8 mouse cellular contexts compared by ENCODE assay signal in genomic region chr3:86919641-86920342, GRCm38 (mm10). TPM values are rescaled to one million over a fixed set of nuclear protein-coding genes. Genes with fewer than 3 reads are reported as not detected.
DNase-seq lines count a peak whose midpoint lies in the region; ATAC-seq and TF ChIP-seq lines count a peak whose summit lies in the region.

No protein-coding gene starts in this region.

- peak overlapping the region; percentile 73 for H3K4me2 ChIP-seq in forebrain, embryonic 16.5 days (ENCODE audit: low read length)
- H3K4me2 ChIP-seq in kidney, postnatal 0 days (ENCODE audit: low read length): peak overlapping the region; percentile 83

- peak overlapping the region; percentile 90 for H3K4me3 ChIP-seq in forebrain, embryonic 16.5 days (replicated peaks; ENCODE audit: low read length)
- H3K4me3 ChIP-seq in kidney, postnatal 0 days (replicated peaks; ENCODE audit: low read depth, low read length): peak overlapping the region; percentile 82
- peak overlapping the region; percentile 73 for H3K4me3 ChIP-seq in small intestine, adult 2 months (ENCODE audit: low read depth, low read length)

- H3K27ac ChIP-seq in forebrain, embryonic 16.5 days (ENCODE audit: low read length): peak overlapping the region; percentile 96
- no peak overlapping the region for H3K27ac ChIP-seq in kidney, postnatal 0 days
- no peak overlapping the region for H3K27ac ChIP-seq in small intestine, adult 2 months (ENCODE audit: insufficient read depth, low read depth, low read length)

- no peaks in the 10 kb centered on the region for H3K9me3 ChIP-seq in forebrain, embryonic 16.5 days (ENCODE audit: control insufficient read depth, low read length)
- H3K9me3 ChIP-seq in kidney, postnatal 0 days (replicated peaks; ENCODE audit: low read length): no peaks in the 10 kb centered on the region

- peak overlapping the region; percentile 96 for H3K9ac ChIP-seq in forebrain, embryonic 16.5 days (replicated peaks; ENCODE audit: low read depth, low read length)
- H3K9ac ChIP-seq in kidney, postnatal 0 days (ENCODE audit: low read depth, low read length): peak overlapping the region; percentile 76

- peak; percentile 4 for DNase-seq in spleen, adult 12 weeks (ENCODE audit: low spot score)
- no peak for DNase-seq in spleen, postnatal 14 days (ENCODE audit: low spot score in 2 of 2)
- peak; percentile 50 to 77 for DNase-seq in cerebellum, adult 18-20 months
- DNase-seq in kidney, postnatal 0 days (ENCODE audit: low spot score): peak; percentile 33

- TF ChIP-seq POLR2A in small intestine, adult 2 months (IDR thresholded peaks at IDR 0.05; ENCODE audit: low read depth, low read length): no peak

- TF ChIP-seq CTCF in kidney, postnatal 0 days (IDR thresholded peaks at IDR 0.05; ENCODE audit: low read depth): no peak
- TF ChIP-seq CTCF in small intestine, adult 2 months (IDR thresholded peaks at IDR 0.05; ENCODE audit: extremely low read depth, insufficient read length, insufficient replicate concordance, low read depth, low read length): no peak

- peaks cover 35% of the 10 kb centered on the region for H3K4me1 ChIP-seq in forebrain, embryonic 16.5 days (replicated peaks; ENCODE audit: control insufficient read depth, insufficient read depth, low read length)
- peaks cover 5% of the 10 kb centered on the region; the same call in 1 of the 2 replicates for H3K4me1 ChIP-seq in kidney, postnatal 0 days (replicated peaks; ENCODE audit: insufficient read depth, low read length)
- no peaks in the 10 kb centered on the region; the same call in 1 of the 2 replicates for H3K4me1 ChIP-seq in small intestine, adult 2 months (ENCODE audit: control insufficient read depth, insufficient read depth, insufficient read length, low read length)

- under 1% methylated on average over 61 of the region's 61 CpGs for WGBS in forebrain, embryonic 16.5 days
- under 1% methylated on average over 61 of the region's 61 CpGs for WGBS in kidney, postnatal 0 days
- WGBS in small intestine, adult 2 months: 1% methylated on average over 61 of the region's 61 CpGs

- 0 out of 2 replicates have a peak, but pooled peaks cover 2% of the 10 kb centered on the region for H3K36me3 ChIP-seq in forebrain, embryonic 16.5 days (ENCODE audit: control insufficient read depth, insufficient read depth)
- no peaks in the 10 kb centered on the region for H3K36me3 ChIP-seq in kidney, postnatal 0 days (ENCODE audit: insufficient read depth, low read length)
- H3K36me3 ChIP-seq in small intestine, adult 2 months (ENCODE audit: control insufficient read depth, insufficient read depth, low read length): no peaks in the 10 kb centered on the region

- peak; percentile 48 for ATAC-seq in forebrain, embryonic 16.5 days
- ATAC-seq in kidney, postnatal 0 days (replicated peaks; ENCODE audit: low FRiP score, low read depth): peak; percentile 16; the same call in 1 of the 2 replicates
- peak; percentile 14; the same call in 1 of the 2 replicates for ATAC-seq in megakaryocyte progenitor cell, adult 5-6 weeks (replicated peaks; ENCODE audit: poor library complexity)
- ATAC-seq in monocyte, adult 5-6 weeks (replicated peaks; ENCODE audit: insufficient number of reproducible peaks, low FRiP score, low TSS enrichment, poor library complexity, severe bottlenecking): no peak

- H3K27me3 ChIP-seq in forebrain, embryonic 16.5 days (replicated peaks; ENCODE audit: control insufficient read depth, insufficient read depth, low read length): no peaks in the 10 kb centered on the region
- no peaks in the 10 kb centered on the region; the same call in 1 of the 2 replicates for H3K27me3 ChIP-seq in kidney, postnatal 0 days (ENCODE audit: insufficient read depth, low read length)
- no peaks in the 10 kb centered on the region for H3K27me3 ChIP-seq in small intestine, adult 2 months (ENCODE audit: control insufficient read depth, insufficient read depth, low read length)

RNA-seq across cellular contexts. Expression of gene Dclk2, which starts 0.9 kb away (rescaled TPM):
- 102 and 104 TPM in 2 replicates for polyA plus RNA-seq in forebrain, embryonic 16.5 days (2015; fragmentation: Nextera tagmentation; extraction: Ambion mirVana)
- polyA plus RNA-seq in kidney, postnatal 0 days (2015; fragmentation: Nextera tagmentation; extraction: Ambion mirVana): 2.3 TPM in 2 replicates
- total RNA-seq in megakaryocyte progenitor cell, adult 5-6 weeks (2015): 0.44 and 1.4 TPM in 2 replicates
- 0.62 and 1.6 TPM in 2 replicates for total RNA-seq in megakaryocyte progenitor cell, adult 5-6 weeks (2017)
- 1.6 and 2.4 TPM in 2 replicates for polyA plus RNA-seq in small intestine, adult 2 months (2012; rRNA removed)
- total RNA-seq in monocyte, adult 5-6 weeks (2017): 0.43 to 3.5 TPM (median 1.6 TPM) in 3 replicates

Comparison
In these comparisons a context has a peak if more than half of its experiments do, and no peak if none do; other contexts are left out.
1. DNase-seq: peak in spleen, adult 12 weeks (single experiment), cerebellum, adult 18-20 months (2 of 2) and kidney, postnatal 0 days (single experiment); none in spleen, postnatal 14 days (0 of 2).
2. RNA of gene Dclk2, which starts 0.9 kb away (polyA plus RNA-seq): 102 to 104 TPM in forebrain, embryonic 16.5 days; 1.6 to 2.4 TPM in small intestine, adult 2 months and 2.3 TPM in kidney, postnatal 0 days; every median in the first group is over 10 times any median in the second.
3. Peak in every context shown above with its lines, with median percentiles within 50 percentile points of each other: H3K4me3 ChIP-seq.